Mouse (Mus musculus) olfactory bulb, adult 2 months (tissue): Measurements from ENCODE around the gene Padi3.

Source experiments
- CTCF ChIP-seq: fragments of 200-500 bp; IDR thresholded peaks from 2 replicates; pipeline ENCODE4 v1.5.1; 2012; ENCODE audit warnings: low read depth, mild to moderate bottlenecking, low read length, moderate library complexity; ENCODE audit not compliant: insufficient read depth
- POLR2A ChIP-seq: fragments of 200-500 bp; IDR thresholded peaks from 2 replicates; pipeline ENCODE4 v1.6.1; 2012; ENCODE audit warnings: mild to moderate bottlenecking, low read depth, low read length, moderate library complexity; ENCODE audit not compliant: insufficient read depth

GRCm38 (mm10) chr4:140775876-140776275 is 34.6 kb downstream of the Padi3 start:
- TF ChIP-seq CTCF: no peak
- TF ChIP-seq POLR2A: no peak
